Mouse (Mus musculus) embryonic facial prominence, embryonic 11.5 days (tissue): Measurements from ENCODE around the gene Tlnrd1. TPM values are rescaled to one million over a fixed set of nuclear protein-coding genes. Genes with fewer than 3 reads are reported as not detected.

ENCODE experiments used
- ATAC-seq: fragments of 200-750 bp; cut with Nextera tagmentation; replicated peaks from 2 replicates; pipeline ENCODE4 v1.8.0; 2017; ENCODE audit warnings: low read depth; ENCODE audit not compliant: insufficient number of reproducible peaks, low FRiP score, low TSS enrichment
- DNase-seq: peaks from one replicate; pipeline ENCODE4 v3.0.0-alpha.2; 2015; ENCODE audit warnings: low spot score
- H3K27ac ChIP-seq: fragments of 300-500 bp; sonication (generic); replicated peaks from 2 replicates; pipeline ENCODE4 v1.5.1; 2014; ENCODE audit warnings: mild to moderate bottlenecking, low read depth, low read length, control low read depth
- H3K27me3 ChIP-seq: fragments of 300-500 bp; sonication (generic); 2 replicates; pipeline ENCODE4 v1.6.1; 2014; ENCODE audit warnings: mild to moderate bottlenecking, low read length, moderate library complexity, mixed read lengths; ENCODE audit not compliant: control insufficient read depth, insufficient read depth
- H3K36me3 ChIP-seq: fragments of 300-500 bp; sonication (generic); replicated peaks from 2 replicates; pipeline ENCODE4 v1.6.1; 2014; ENCODE audit warnings: low read depth, mild to moderate bottlenecking, low read length, moderate library complexity, mixed read lengths; ENCODE audit not compliant: control insufficient read depth, insufficient read depth
- H3K4me1 ChIP-seq: fragments of 300-500 bp; sonication (generic); 2 replicates; pipeline ENCODE4 v1.6.1; 2014; ENCODE audit warnings: low read length, mixed read lengths; ENCODE audit not compliant: control insufficient read depth, insufficient read depth
- H3K4me2 ChIP-seq: fragments of 300-500 bp; sonication (generic); 2 replicates; pipeline ENCODE4 v1.6.1; 2014; ENCODE audit warnings: low read depth, mild to moderate bottlenecking, control low read depth, low read length, moderate library complexity
- H3K4me3 ChIP-seq: fragments of 300-500 bp; sonication (generic); 2 replicates; pipeline ENCODE4 v1.5.1; 2014; ENCODE audit warnings: low read depth, low read length, control low read depth
- H3K9ac ChIP-seq: fragments of 300-500 bp; sonication (generic); replicated peaks from 2 replicates; pipeline ENCODE4 v1.6.1; 2014; ENCODE audit warnings: mild to moderate bottlenecking, control low read depth, low read length
- H3K9me3 ChIP-seq: fragments of 300-500 bp; sonication (generic); replicated peaks from 2 replicates; pipeline ENCODE4 v1.6.1; 2016; ENCODE audit warnings: mild to moderate bottlenecking, low read length, inconsistent platforms, mixed read lengths; ENCODE audit not compliant: control insufficient read depth
- WGBS: fragments of 180-500 bp; shearing (Covaris S2); extraction: QIAGEN DNeasy Blood & Tissue Kit; methylation state at CpG from one replicate; pipeline ENCODE4 v1.1.7; 2014; 5-methylcytosine and 5-hydroxymethylcytosine counted together
- polyA plus RNA-seq: library from polyadenylated mRNA; unstranded; fragments of >200 nt; fragmentation: Nextera tagmentation; extraction: Ambion mirVana; gene quantifications from 2 replicates; pipeline ENCODE4 v1.2.1, GENCODE M21; 2014

Tlnrd1 gene
- polyA plus RNA-seq = 20.7 and 21.4 TPM in 2 replicates

DNA sequence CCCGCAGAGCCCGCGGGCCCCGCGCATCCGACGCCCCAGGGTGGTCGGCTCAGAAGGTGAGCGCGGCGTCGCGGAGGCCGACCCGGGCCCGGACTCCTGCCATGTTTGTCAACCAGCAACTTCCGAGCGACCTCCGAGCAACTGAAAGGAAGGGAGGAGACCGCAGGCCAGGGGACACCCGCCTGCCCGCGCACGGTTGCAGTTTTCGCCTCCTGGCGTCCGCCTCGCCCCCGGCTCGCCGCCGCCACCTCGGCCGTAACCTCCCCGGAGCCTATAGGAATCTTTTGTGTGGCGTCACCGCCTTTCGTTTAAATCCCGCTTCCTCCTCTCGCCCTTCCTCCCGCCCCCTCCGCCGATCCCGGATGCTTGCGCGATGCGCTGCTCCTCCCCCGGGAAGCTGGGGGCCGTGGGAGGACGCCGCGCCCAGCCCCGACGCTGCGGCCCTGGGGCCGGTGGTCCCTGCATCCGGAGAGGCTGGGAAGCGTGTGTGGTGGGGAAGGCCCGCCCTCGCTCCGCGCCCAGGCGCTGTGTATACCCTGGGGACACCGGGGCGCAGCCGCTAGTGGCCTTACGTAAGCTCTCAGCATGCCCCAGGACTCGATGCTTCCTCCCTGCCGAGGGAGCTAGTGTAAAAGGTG lies at the start of gene Tlnrd1, which contains the start of gene Mesd:
TSS of gene Tlnrd1 (minus strand) at position 285 of the 638 bp plus-strand sequence.
TSS of gene Mesd (plus strand) at position 446 of the 638 bp plus-strand sequence.
- Histone ChIP-seq H3K4me3 (peak within 1 kb of the TSS; percentile 90), H3K4me2 (peak within 1 kb of the TSS; percentile 88), H3K4me1 (peaks cover 9% of the 10 kb centered on the region), H3K27ac (peak within 1 kb of the TSS; percentile 94), H3K9me3 (no peaks in the 10 kb centered on the region), H3K27me3 (no peaks in the 10 kb centered on the region), H3K36me3 (no peaks in the 10 kb centered on the region), H3K9ac (peak within 1 kb of the TSS; percentile 91)
- 0% methylated on average over 48 of the region's 69 CpGs for WGBS
- DNase-seq = peak; percentile 94
- ATAC-seq = peak; percentile 88

- DNase-seq (no peak), ATAC-seq (no peak)
- no peaks in the 10 kb centered on the region for H3K4me1 ChIP-seq
- no peak overlapping the region for H3K4me3 ChIP-seq
- 33% methylated on average over 3 of the region's 3 CpGs for WGBS
- H3K36me3 ChIP-seq = no peaks in the 10 kb centered on the region
- no peak overlapping the region for H3K9ac ChIP-seq
- no peak overlapping the region for H3K27ac ChIP-seq
- no peaks in the 10 kb centered on the region for H3K9me3 ChIP-seq
- no peaks in the 10 kb centered on the region for H3K27me3 ChIP-seq
- no peak overlapping the region for H3K4me2 ChIP-seq
Observed at GRCm38 (mm10) chr7:83921637-83922036, 37.5 kb upstream of the Tlnrd1 start.

- no peaks in the 10 kb centered on the region for H3K9me3 ChIP-seq
- no peak overlapping the region for H3K9ac ChIP-seq
- no peaks in the 10 kb centered on the region for H3K36me3 ChIP-seq
- H3K4me3 ChIP-seq = no peak overlapping the region
- no peak for DNase-seq
- ATAC-seq = no peak
- no peak overlapping the region for H3K27ac ChIP-seq
- no peak overlapping the region for H3K4me2 ChIP-seq
- no peaks in the 10 kb centered on the region for H3K27me3 ChIP-seq
- 86% methylated on average over 4 of the region's 4 CpGs for WGBS
- no peaks in the 10 kb centered on the region for H3K4me1 ChIP-seq
Observed at GRCm38 (mm10) chr7:83920241-83920640, 36.1 kb upstream of the Tlnrd1 start.

- 0% methylated on average over 3 of the region's 3 CpGs for WGBS
- no peaks in the 10 kb centered on the region for H3K27me3 ChIP-seq
- no peak overlapping the region for H3K4me3 ChIP-seq
- H3K9me3 ChIP-seq = no peaks in the 10 kb centered on the region
- H3K4me1 ChIP-seq = no peaks in the 10 kb centered on the region
- no peaks in the 10 kb centered on the region for H3K36me3 ChIP-seq
- H3K9ac ChIP-seq = no peak overlapping the region
- H3K4me2 ChIP-seq = no peak overlapping the region
- ATAC-seq = no peak
- DNase-seq = peak; percentile 90
- no peak overlapping the region for H3K27ac ChIP-seq
Observed at GRCm38 (mm10) chr7:83914566-83914965, 30.5 kb upstream of the Tlnrd1 start.

- DNase-seq (no peak), ATAC-seq (no peak)
- Histone ChIP-seq H3K4me3 (no peak overlapping the region), H3K9ac (no peak overlapping the region), H3K27ac (no peak overlapping the region), H3K36me3 (no peaks in the 10 kb centered on the region), H3K4me2 (no peak overlapping the region), H3K4me1 (no peaks in the 10 kb centered on the region), H3K9me3 (no peaks in the 10 kb centered on the region), H3K27me3 (no peaks in the 10 kb centered on the region)
- 74% methylated on average over 9 of the region's 9 CpGs for WGBS
Observed at GRCm38 (mm10) chr7:83913995-83914394, 29.9 kb upstream of the Tlnrd1 start.

DNA sequence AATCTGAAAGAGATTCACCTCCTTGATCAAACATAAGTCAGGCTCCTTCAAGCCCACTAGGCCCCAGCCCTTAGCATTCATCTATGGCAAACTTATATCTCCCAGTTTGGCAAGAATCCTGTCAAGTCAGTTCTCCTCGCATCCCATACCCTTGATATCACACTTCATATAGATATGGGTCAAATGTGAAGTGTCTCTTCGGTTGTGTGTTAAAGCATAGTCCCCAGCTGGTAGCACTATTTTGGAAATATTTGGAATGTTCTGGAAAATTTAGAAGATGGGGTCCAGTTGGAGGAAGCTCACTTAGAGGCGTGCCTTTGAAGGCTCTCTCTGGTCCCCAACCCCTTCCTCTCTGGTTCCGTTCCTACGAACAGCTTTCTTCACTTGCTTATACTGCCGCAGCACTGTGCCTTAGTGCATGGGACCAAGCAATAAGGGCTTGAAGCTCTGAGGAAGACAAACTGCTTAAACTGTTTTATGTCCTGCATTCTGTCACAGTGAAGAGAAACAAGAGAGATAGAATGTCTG lies 29.4 kb upstream of the Tlnrd1 start:
- H3K4me3 ChIP-seq = no peak overlapping the region
- H3K9ac ChIP-seq = no peak overlapping the region
- H3K36me3 ChIP-seq = no peaks in the 10 kb centered on the region
- H3K4me2 ChIP-seq = no peak overlapping the region
- DNase-seq (no peak), ATAC-seq (no peak)
- 90% methylated on average over 6 of the region's 6 CpGs for WGBS
- no peaks in the 10 kb centered on the region for H3K27me3 ChIP-seq
- H3K4me1 ChIP-seq = no peaks in the 10 kb centered on the region
- no peaks in the 10 kb centered on the region for H3K9me3 ChIP-seq
- no peak overlapping the region for H3K27ac ChIP-seq

DNA sequence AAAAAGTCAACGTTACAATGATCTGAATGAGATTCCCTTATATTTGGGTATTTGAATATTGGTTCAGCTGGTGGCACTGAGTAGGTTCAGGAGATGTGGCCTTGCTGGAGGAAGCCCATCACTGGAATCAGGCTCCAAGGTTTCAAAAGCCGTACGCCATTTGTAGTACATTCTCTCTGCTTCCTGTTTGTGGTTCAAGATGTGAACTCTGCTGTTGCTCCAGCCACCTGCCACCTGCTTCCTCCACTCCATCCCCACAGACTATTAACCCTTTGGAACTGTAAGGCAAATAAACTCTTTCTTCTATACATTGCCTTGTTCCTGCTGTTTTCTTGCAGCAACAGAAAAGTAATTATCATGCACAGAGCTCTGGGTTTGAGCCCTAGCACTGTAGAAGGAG lies 27.8 kb upstream of the Tlnrd1 start:
- Histone ChIP-seq H3K4me2 (no peak overlapping the region), H3K36me3 (no peaks in the 10 kb centered on the region), H3K4me3 (no peak overlapping the region), H3K27ac (no peak overlapping the region), H3K9ac (no peak overlapping the region), H3K27me3 (no peaks in the 10 kb centered on the region), H3K9me3 (no peaks in the 10 kb centered on the region), H3K4me1 (no peaks in the 10 kb centered on the region)
- 74% methylated on average over 3 of the region's 3 CpGs for WGBS
- ATAC-seq = no peak
- DNase-seq = no peak

GRCm38 (mm10) chr7:83904831-83905230 lies 20.7 kb upstream of the Tlnrd1 start:
- ATAC-seq (no peak), DNase-seq (no peak)
- WGBS = 96% methylated on average over 3 of the region's 3 CpGs
- Histone ChIP-seq H3K9me3 (no peaks in the 10 kb centered on the region), H3K36me3 (no peaks in the 10 kb centered on the region), H3K4me3 (no peak overlapping the region), H3K9ac (no peak overlapping the region), H3K27ac (no peak overlapping the region), H3K27me3 (no peaks in the 10 kb centered on the region), H3K4me2 (no peak overlapping the region), H3K4me1 (no peaks in the 10 kb centered on the region)
